Mouse (Mus musculus): ENCODE data around the gene Rccd1. TPM values are rescaled to one million over a fixed set of nuclear protein-coding genes. Genes with fewer than 3 reads are reported as not detected.

Gene Rccd1
- polyA plus RNA-seq, 1 experiment from 2014 or later: 12.8 TPM

- ATAC-seq (ENCODE audit: insufficient read depth, low FRiP score, low TSS enrichment) (no peak), DNase-seq (ENCODE audit: low spot score) (no peak)
- no peak overlapping the region for H3K27ac ChIP-seq (ENCODE audit: low read depth, low read length)
- H3K27me3 ChIP-seq (ENCODE audit: control insufficient read depth, insufficient read depth, low read length): no peaks in the 10 kb centered on the region
- no peak overlapping the region for H3K4me3 ChIP-seq (ENCODE audit: low read depth, low read length)
- 92% methylated on average over 8 of the region's 8 CpGs for WGBS
- H3K9me3 ChIP-seq (ENCODE audit: control insufficient read depth, low read length): no peaks in the 10 kb centered on the region
- H3K9ac ChIP-seq (ENCODE audit: low read length): no peak overlapping the region
- 0 out of 2 replicates have a peak, but pooled peaks cover 5% of the 10 kb centered on the region for H3K4me1 ChIP-seq (ENCODE audit: control insufficient read depth, insufficient read depth, low read length)
- H3K4me2 ChIP-seq (ENCODE audit: low read depth): no peak overlapping the region
- H3K36me3 ChIP-seq (ENCODE audit: control insufficient read depth, insufficient read depth, low read length): peaks cover 10% of the 10 kb centered on the region
Measured at GRCm38 (mm10) chr7:80352920-80353319, 28.7 kb upstream of the Rccd1 start.

DNA sequence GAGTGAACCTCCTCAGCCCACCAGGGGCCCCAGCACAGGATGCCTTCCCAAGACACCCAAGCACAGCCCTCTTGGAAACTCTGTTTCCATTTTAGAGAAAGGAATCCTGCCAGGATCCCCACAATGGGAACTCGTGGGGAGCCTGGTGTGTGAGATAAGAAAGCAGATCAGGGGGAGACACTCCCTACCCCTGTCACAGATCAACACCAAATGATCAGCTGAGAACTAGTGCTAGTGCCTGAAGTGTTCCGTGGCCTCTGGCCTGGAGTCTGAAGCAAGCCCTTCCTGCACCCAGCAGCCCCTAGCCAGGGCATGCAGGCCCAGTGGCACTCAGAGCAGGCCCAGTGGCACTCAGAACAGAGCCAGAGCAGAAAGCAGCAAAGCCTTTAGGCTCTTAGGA, 26.6 kb upstream of the Rccd1 start:
- Histone ChIP-seq H3K27me3 (ENCODE audit: control insufficient read depth, insufficient read depth, low read length) (no peaks in the 10 kb centered on the region), H3K9me3 (ENCODE audit: control insufficient read depth, low read length) (no peaks in the 10 kb centered on the region), H3K4me1 (ENCODE audit: control insufficient read depth, insufficient read depth, low read length) (no peaks in the 10 kb centered on the region), H3K4me2 (ENCODE audit: low read depth) (no peak overlapping the region), H3K4me3 (ENCODE audit: low read depth, low read length) (no peak overlapping the region), H3K36me3 (ENCODE audit: control insufficient read depth, insufficient read depth, low read length) (peaks cover 10% of the 10 kb centered on the region), H3K9ac (ENCODE audit: low read length) (no peak overlapping the region), H3K27ac (ENCODE audit: low read depth, low read length) (no peak overlapping the region)
- ATAC-seq (ENCODE audit: insufficient read depth, low FRiP score, low TSS enrichment): no peak
- no peak for DNase-seq (ENCODE audit: low spot score)
- WGBS: 85% methylated on average over 2 of the region's 2 CpGs

DNA sequence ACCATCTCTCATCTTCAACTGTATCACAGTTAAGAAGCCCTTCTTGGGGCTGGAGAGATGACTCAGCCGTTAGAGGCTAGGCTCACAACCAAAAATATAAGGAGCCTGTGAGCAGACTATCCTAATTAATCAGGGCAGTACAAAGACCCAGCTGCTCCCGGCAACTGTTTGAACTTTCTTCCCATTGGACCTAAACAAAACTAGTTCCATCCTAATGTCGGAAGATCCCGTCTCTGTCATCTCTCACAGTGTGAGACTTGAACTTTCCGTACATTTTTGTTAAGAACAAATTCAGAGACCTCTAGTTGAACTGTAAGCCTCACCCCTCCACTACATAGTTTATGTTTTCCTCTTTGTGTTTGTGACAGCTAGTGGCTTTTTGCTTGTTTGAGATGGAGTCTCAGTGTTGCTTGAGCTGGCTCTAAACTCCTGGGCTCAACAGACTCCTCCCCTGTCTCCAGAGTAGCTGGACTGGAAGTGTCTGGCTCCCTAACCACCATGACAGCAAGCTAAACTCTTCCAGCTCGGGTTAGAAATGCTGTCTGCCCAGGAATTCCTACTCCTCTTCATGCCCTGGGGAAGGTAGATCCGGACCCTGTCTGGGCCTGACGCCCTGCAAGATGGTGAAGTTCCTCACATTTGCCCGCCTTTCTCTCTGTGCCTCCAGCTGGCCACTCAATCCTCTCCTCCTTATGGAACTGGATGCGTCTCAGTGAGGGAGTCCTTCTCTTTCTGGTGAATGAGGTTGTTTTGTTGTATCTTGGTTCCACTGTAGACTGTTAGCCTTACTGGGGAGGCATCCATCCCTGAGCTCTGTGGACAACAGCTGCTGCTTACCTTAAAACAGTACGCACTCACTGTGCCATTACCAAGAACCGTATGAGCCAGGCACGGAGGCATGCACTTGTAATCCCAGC, 23.7 kb upstream of the Rccd1 start:
- H3K4me1 ChIP-seq (ENCODE audit: control insufficient read depth, insufficient read depth, low read length): peaks cover 4% of the 10 kb centered on the region; the same call in 1 of the 2 replicates

GRCm38 (mm10) chr7:80346830-80347229, 22.6 kb upstream of the Rccd1 start:
- Histone ChIP-seq H3K9me3 (ENCODE audit: control insufficient read depth, low read length) (no peaks in the 10 kb centered on the region), H3K4me1 (ENCODE audit: control insufficient read depth, insufficient read depth, low read length) (peaks cover 8% of the 10 kb centered on the region; the same call in 1 of the 2 replicates), H3K9ac (ENCODE audit: low read length) (no peak overlapping the region), H3K4me2 (ENCODE audit: low read depth) (no peak overlapping the region), H3K27ac (ENCODE audit: low read depth, low read length) (no peak overlapping the region), H3K4me3 (ENCODE audit: low read depth, low read length) (no peak overlapping the region), H3K27me3 (ENCODE audit: control insufficient read depth, insufficient read depth, low read length) (no peaks in the 10 kb centered on the region), H3K36me3 (ENCODE audit: control insufficient read depth, insufficient read depth, low read length) (0 out of 2 replicates have a peak, but pooled peaks cover 3% of the 10 kb centered on the region)
- DNase-seq (ENCODE audit: low spot score) (no peak), ATAC-seq (ENCODE audit: insufficient read depth, low FRiP score, low TSS enrichment) (no peak)
- 88% methylated on average over 5 of the region's 5 CpGs for WGBS

More for the DNA sequence above, 23.7 kb upstream of the Rccd1 start:
- Histone ChIP-seq H3K27me3 (ENCODE audit: control insufficient read depth, insufficient read depth, low read length) (no peaks in the 10 kb centered on the region), H3K9ac (ENCODE audit: low read length) (no peak overlapping the region), H3K36me3 (ENCODE audit: control insufficient read depth, insufficient read depth, low read length) (peaks cover 5% of the 10 kb centered on the region), H3K4me2 (ENCODE audit: low read depth) (no peak overlapping the region), H3K9me3 (ENCODE audit: control insufficient read depth, low read length) (no peaks in the 10 kb centered on the region), H3K4me3 (ENCODE audit: low read depth, low read length) (no peak overlapping the region), H3K27ac (ENCODE audit: low read depth, low read length) (0 out of 2 replicates have a peak overlapping the region, but pooled peaks have one; percentile 34)
- DNase-seq (ENCODE audit: low spot score): no peak
- 64% methylated on average over 13 of the region's 13 CpGs for WGBS
- no peak for ATAC-seq (ENCODE audit: insufficient read depth, low FRiP score, low TSS enrichment)

GRCm38 (mm10) chr7:80346173-80346572, 21.9 kb upstream of the Rccd1 start:
- DNase-seq (ENCODE audit: low spot score) (no peak), ATAC-seq (ENCODE audit: insufficient read depth, low FRiP score, low TSS enrichment) (no peak)
- no peaks in the 10 kb centered on the region for H3K36me3 ChIP-seq (ENCODE audit: control insufficient read depth, insufficient read depth, low read length)
- H3K9ac ChIP-seq (ENCODE audit: low read length): no peak overlapping the region
- H3K27me3 ChIP-seq (ENCODE audit: control insufficient read depth, insufficient read depth, low read length): no peaks in the 10 kb centered on the region
- no peak overlapping the region for H3K27ac ChIP-seq (ENCODE audit: low read depth, low read length)
- no peaks in the 10 kb centered on the region for H3K9me3 ChIP-seq (ENCODE audit: control insufficient read depth, low read length)
- no peak overlapping the region for H3K4me3 ChIP-seq (ENCODE audit: low read depth, low read length)
- H3K4me2 ChIP-seq (ENCODE audit: low read depth): no peak overlapping the region
- H3K4me1 ChIP-seq (ENCODE audit: control insufficient read depth, insufficient read depth, low read length): peaks cover 8% of the 10 kb centered on the region; the same call in 1 of the 2 replicates
- WGBS: 97% methylated on average over 9 of the region's 9 CpGs

DNA sequence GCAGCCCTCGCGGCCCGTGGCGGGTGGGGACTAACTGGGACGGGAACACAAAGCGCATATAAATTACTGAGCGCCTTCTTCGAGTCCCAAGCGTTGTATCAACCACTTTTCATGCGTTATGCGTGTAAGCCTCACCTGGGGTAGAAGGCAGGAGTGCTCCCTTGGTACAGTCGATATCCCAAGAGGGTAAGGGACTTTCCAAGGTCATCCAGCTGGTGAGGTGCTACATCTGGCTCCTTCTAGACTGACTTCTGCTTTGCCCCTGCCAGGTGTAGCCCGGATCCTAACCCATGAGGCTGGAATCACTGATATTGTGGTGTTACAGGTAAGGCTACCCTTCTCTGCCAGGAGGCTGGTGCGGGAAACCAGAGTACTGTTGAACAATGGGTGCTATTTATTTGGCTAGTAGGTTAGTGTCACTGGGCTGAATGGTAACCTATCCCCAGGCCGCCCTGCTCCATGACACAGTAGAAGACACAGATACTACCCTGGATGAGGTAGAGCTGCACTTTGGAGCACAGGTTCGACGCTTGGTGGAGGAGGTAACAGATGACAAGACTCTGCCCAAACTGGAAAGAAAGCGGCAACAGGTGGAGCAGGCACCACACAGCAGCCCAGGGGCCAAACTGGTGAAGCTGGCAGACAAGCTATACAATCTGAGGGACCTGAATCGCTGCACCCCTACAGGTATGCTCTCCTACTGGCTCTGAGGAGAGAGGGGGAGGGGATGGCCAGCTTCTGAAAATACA, 19.2 kb upstream of the Rccd1 start:
- H3K4me2 ChIP-seq (ENCODE audit: low read depth): peak overlapping the region; percentile 76
- H3K4me1 ChIP-seq (ENCODE audit: control insufficient read depth, insufficient read depth, low read length): peaks cover 15% of the 10 kb centered on the region
- H3K27me3 ChIP-seq (ENCODE audit: control insufficient read depth, insufficient read depth, low read length): no peaks in the 10 kb centered on the region
- H3K9me3 ChIP-seq (ENCODE audit: control insufficient read depth, low read length): no peaks in the 10 kb centered on the region
- DNase-seq (ENCODE audit: low spot score) (no peak), ATAC-seq (ENCODE audit: insufficient read depth, low FRiP score, low TSS enrichment) (no peak)
- H3K9ac ChIP-seq (ENCODE audit: low read length): peak overlapping the region; percentile 77
- no peaks in the 10 kb centered on the region for H3K36me3 ChIP-seq (ENCODE audit: control insufficient read depth, insufficient read depth, low read length)
- H3K27ac ChIP-seq (ENCODE audit: low read depth, low read length): peak overlapping the region; percentile 68; the same call in 1 of the 2 replicates
- WGBS: 28% methylated on average over 19 of the region's 19 CpGs
- peak overlapping the region; percentile 47 for H3K4me3 ChIP-seq (ENCODE audit: low read depth, low read length)

DNA sequence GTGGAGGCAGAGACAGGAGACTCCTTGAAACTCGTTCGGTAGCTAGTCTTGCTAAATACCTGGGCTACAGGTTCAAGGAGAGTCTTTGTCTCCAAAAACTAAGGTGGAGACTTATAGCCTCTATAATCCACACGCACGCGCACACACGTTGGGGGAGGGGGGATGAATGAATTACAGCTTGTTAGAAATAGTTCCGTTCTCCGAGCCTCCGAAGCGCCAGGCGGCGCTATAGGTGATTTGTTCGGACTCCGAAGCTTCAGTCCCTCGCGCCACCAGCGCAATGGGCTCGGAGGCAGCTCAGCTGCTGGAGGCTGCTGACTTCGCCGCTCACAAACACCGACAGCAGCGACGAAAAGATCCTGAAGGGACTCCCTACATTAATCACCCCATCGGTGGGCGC, 18.6 kb upstream of the Rccd1 start, which contains the start of gene Hddc3:
Gene Hddc3 (plus strand): TSS at position 247 of the 400 bp plus-strand sequence.
- no peaks in the 10 kb centered on the region for H3K36me3 ChIP-seq (ENCODE audit: control insufficient read depth, insufficient read depth, low read length)
- peak within 1 kb of the TSS; percentile 47 for H3K4me3 ChIP-seq (ENCODE audit: low read depth, low read length)
- WGBS: 1% methylated on average over 25 of the region's 25 CpGs
- H3K9me3 ChIP-seq (ENCODE audit: control insufficient read depth, low read length): no peaks in the 10 kb centered on the region
- peaks cover 15% of the 10 kb centered on the region for H3K4me1 ChIP-seq (ENCODE audit: control insufficient read depth, insufficient read depth, low read length)
- ATAC-seq (ENCODE audit: insufficient read depth, low FRiP score, low TSS enrichment) (peak; percentile 39; the same call in 1 of the 2 replicates), DNase-seq (ENCODE audit: low spot score) (peak; percentile 95)
- H3K27me3 ChIP-seq (ENCODE audit: control insufficient read depth, insufficient read depth, low read length): no peaks in the 10 kb centered on the region
- H3K9ac ChIP-seq (ENCODE audit: low read length): peak within 1 kb of the TSS; percentile 77
- peak within 1 kb of the TSS; percentile 76 for H3K4me2 ChIP-seq (ENCODE audit: low read depth)
- H3K27ac ChIP-seq (ENCODE audit: low read depth, low read length): peak within 1 kb of the TSS; percentile 68; the same call in 1 of the 2 replicates

GRCm38 (mm10) chr7:80341793-80342192, 17.5 kb upstream of the Rccd1 start:
- DNase-seq (ENCODE audit: low spot score) (no peak), ATAC-seq (ENCODE audit: insufficient read depth, low FRiP score, low TSS enrichment) (no peak)
- Histone ChIP-seq H3K4me3 (ENCODE audit: low read depth, low read length) (no peak overlapping the region), H3K36me3 (ENCODE audit: control insufficient read depth, insufficient read depth, low read length) (peaks cover 3% of the 10 kb centered on the region), H3K9me3 (ENCODE audit: control insufficient read depth, low read length) (no peaks in the 10 kb centered on the region), H3K4me2 (ENCODE audit: low read depth) (no peak overlapping the region), H3K27me3 (ENCODE audit: control insufficient read depth, insufficient read depth, low read length) (no peaks in the 10 kb centered on the region), H3K9ac (ENCODE audit: low read length) (no peak overlapping the region), H3K27ac (ENCODE audit: low read depth, low read length) (no peak overlapping the region), H3K4me1 (ENCODE audit: control insufficient read depth, insufficient read depth, low read length) (peaks cover 15% of the 10 kb centered on the region)
- WGBS: 75% methylated on average over 7 of the region's 7 CpGs
